Mouse (Mus musculus) liver, embryonic 11.5 days (tissue): ENCODE results near the gene Slc1a2. TPM values are rescaled to one million over a fixed set of nuclear protein-coding genes. Genes with fewer than 3 reads are reported as not detected.

Experiments
- ATAC-seq: fragments of 200-750 bp; cut with Nextera tagmentation; replicated peaks from 2 replicates; pipeline ENCODE4 v1.8.0; 2017; ENCODE audit warnings: moderate number of reproducible peaks, mild to moderate bottlenecking, moderate TSS enrichment, moderate library complexity; ENCODE audit not compliant: low FRiP score
- DNase-seq: peaks from one replicate; pipeline ENCODE4 v3.0.0-alpha.2; 2017; ENCODE audit warnings: low spot score
- H3K27ac ChIP-seq: fragments of 300-500 bp; sonication (generic); 2 replicates; pipeline ENCODE4 v1.5.1; 2014; ENCODE audit warnings: mild to moderate bottlenecking, low read depth, low read length, control low read depth
- H3K27me3 ChIP-seq: fragments of 300-500 bp; sonication (generic); replicated peaks from 2 replicates; pipeline ENCODE4 v1.6.1; 2014; ENCODE audit warnings: low read length, mixed read lengths; ENCODE audit not compliant: control insufficient read depth, insufficient read depth
- H3K36me3 ChIP-seq: fragments of 300-500 bp; sonication (generic); 2 replicates; pipeline ENCODE4 v1.6.1; 2014; ENCODE audit warnings: mild to moderate bottlenecking, low read length, moderate library complexity, mixed read lengths; ENCODE audit not compliant: control insufficient read depth, insufficient read depth
- H3K4me1 ChIP-seq: fragments of 300-500 bp; sonication (generic); replicated peaks from 2 replicates; pipeline ENCODE4 v1.6.1; 2014; ENCODE audit warnings: low read length, mixed read lengths; ENCODE audit not compliant: control insufficient read depth, insufficient read depth
- H3K4me2 ChIP-seq: fragments of 300-500 bp; sonication (generic); 2 replicates; pipeline ENCODE4 v1.6.1; 2014; ENCODE audit warnings: mild to moderate bottlenecking, control low read depth, moderate library complexity
- H3K4me3 ChIP-seq: fragments of 300-500 bp; sonication (generic); 2 replicates; pipeline ENCODE4 v1.5.1; 2014; ENCODE audit warnings: low read depth, low read length, control low read depth
- H3K9ac ChIP-seq: fragments of 300-500 bp; sonication (generic); 2 replicates; pipeline ENCODE4 v1.6.1; 2014; ENCODE audit warnings: low read depth, low read length, control low read depth
- H3K9me3 ChIP-seq: fragments of 300-500 bp; sonication (generic); 2 replicates; pipeline ENCODE4 v1.6.1; 2016; ENCODE audit warnings: low read length, inconsistent platforms, mixed read lengths; ENCODE audit not compliant: control insufficient read depth
- WGBS: fragments of 180-500 bp; shearing (Covaris S2); extraction: QIAGEN DNeasy Blood & Tissue Kit; methylation state at CpG from one replicate; pipeline ENCODE4 v1.1.7; 2014; 5-methylcytosine and 5-hydroxymethylcytosine counted together
- polyA plus RNA-seq: library from polyadenylated mRNA; unstranded; fragments of >200 nt; fragmentation: Nextera tagmentation; extraction: Ambion mirVana; gene quantifications from 2 replicates; pipeline ENCODE4 v1.2.1, GENCODE M21; 2014

Gene Slc1a2
- polyA plus RNA-seq, 1 experiment from 2014 or later, result 0.43 TPM

- WGBS, result 71% methylated on average over 3 of the region's 3 CpGs
- Histone ChIP-seq H3K27ac (no peak overlapping the region), H3K9me3 (no peaks in the 10 kb centered on the region), H3K4me1 (no peaks in the 10 kb centered on the region), H3K36me3 (no peaks in the 10 kb centered on the region), H3K4me2 (no peak overlapping the region), H3K27me3 (no peaks in the 10 kb centered on the region), H3K4me3 (no peak overlapping the region), H3K9ac (no peak overlapping the region)
- no peak for DNase-seq
- no peak for ATAC-seq
Measured at GRCm38 (mm10) chr2:102635523-102636060, 22.9 kb upstream of the Slc1a2 start.

GRCm38 (mm10) chr2:102636116-102636600 lies 22.3 kb upstream of the Slc1a2 start:
- no peak for ATAC-seq
- Histone ChIP-seq H3K9ac (no peak overlapping the region), H3K4me1 (no peaks in the 10 kb centered on the region), H3K4me2 (no peak overlapping the region), H3K4me3 (no peak overlapping the region), H3K36me3 (no peaks in the 10 kb centered on the region), H3K9me3 (no peaks in the 10 kb centered on the region), H3K27me3 (no peaks in the 10 kb centered on the region), H3K27ac (no peak overlapping the region)
- WGBS, result 88% methylated on average over 7 of the region's 7 CpGs
- no peak for DNase-seq

GRCm38 (mm10) chr2:102638140-102638539 lies 20.3 kb upstream of the Slc1a2 start:
- Histone ChIP-seq H3K9me3 (no peaks in the 10 kb centered on the region), H3K9ac (no peak overlapping the region), H3K27ac (no peak overlapping the region), H3K4me1 (no peaks in the 10 kb centered on the region), H3K36me3 (no peaks in the 10 kb centered on the region), H3K27me3 (no peaks in the 10 kb centered on the region), H3K4me3 (no peak overlapping the region), H3K4me2 (no peak overlapping the region)
- no peak for DNase-seq
- 54% methylated on average over 5 of the region's 5 CpGs for WGBS
- ATAC-seq, result no peak

GRCm38 (mm10) chr2:102638690-102639089 lies 19.8 kb upstream of the Slc1a2 start:
- Histone ChIP-seq H3K9ac (no peak overlapping the region), H3K36me3 (no peaks in the 10 kb centered on the region), H3K4me2 (no peak overlapping the region), H3K27me3 (no peaks in the 10 kb centered on the region), H3K4me1 (no peaks in the 10 kb centered on the region), H3K27ac (no peak overlapping the region), H3K9me3 (no peaks in the 10 kb centered on the region), H3K4me3 (no peak overlapping the region)
- DNase-seq (no peak), ATAC-seq (no peak)
- 66% methylated on average over 2 of the region's 2 CpGs for WGBS

GRCm38 (mm10) chr2:102648845-102649500 lies 9.5 kb upstream of the Slc1a2 start:
- no peaks in the 10 kb centered on the region for H3K4me1 ChIP-seq
- DNase-seq (no peak), ATAC-seq (no peak)
- no peak overlapping the region for H3K4me2 ChIP-seq
- no peaks in the 10 kb centered on the region for H3K36me3 ChIP-seq
- H3K4me3 ChIP-seq, result no peak overlapping the region
- no peaks in the 10 kb centered on the region for H3K9me3 ChIP-seq
- 81% methylated on average over 10 of the region's 10 CpGs for WGBS
- H3K27me3 ChIP-seq, result 0 out of 2 replicates have a peak, but pooled peaks cover 2% of the 10 kb centered on the region
- H3K27ac ChIP-seq, result no peak overlapping the region
- H3K9ac ChIP-seq, result no peak overlapping the region

- H3K9ac ChIP-seq, result no peak overlapping the region
Measured at GRCm38 (mm10) chr2:102650322-102650721, 8.1 kb upstream of the Slc1a2 start.

GRCm38 (mm10) chr2:102655966-102656725 lies 2.3 kb upstream of the Slc1a2 start:
- H3K4me1 ChIP-seq, result no peaks in the 10 kb centered on the region
- WGBS, result 58% methylated on average over 8 of the region's 8 CpGs
- no peak for ATAC-seq

More at GRCm38 (mm10) chr2:102650322-102650721, 8.1 kb upstream of the Slc1a2 start:
- H3K27ac ChIP-seq, result no peak overlapping the region
- H3K4me1 ChIP-seq, result no peaks in the 10 kb centered on the region
- no peaks in the 10 kb centered on the region for H3K9me3 ChIP-seq
- H3K4me3 ChIP-seq, result no peak overlapping the region
- 74% methylated on average over 4 of the region's 4 CpGs for WGBS
- 0 out of 2 replicates have a peak, but pooled peaks cover 2% of the 10 kb centered on the region for H3K27me3 ChIP-seq
- ATAC-seq (no peak), DNase-seq (no peak)
- H3K4me2 ChIP-seq, result no peak overlapping the region
- no peaks in the 10 kb centered on the region for H3K36me3 ChIP-seq

GRCm38 (mm10) chr2:102657726-102658125 lies 733 bp upstream of the Slc1a2 start:
- no peak for DNase-seq
- peaks cover 52% of the 10 kb centered on the region for H3K27me3 ChIP-seq

More at GRCm38 (mm10) chr2:102655966-102656725, 2.3 kb upstream of the Slc1a2 start:
- Histone ChIP-seq H3K4me2 (no peak overlapping the region), H3K4me3 (no peak overlapping the region), H3K27me3 (peaks cover 51% of the 10 kb centered on the region), H3K9me3 (no peaks in the 10 kb centered on the region), H3K9ac (no peak overlapping the region), H3K36me3 (no peaks in the 10 kb centered on the region), H3K27ac (no peak overlapping the region)
- no peak for DNase-seq

More at GRCm38 (mm10) chr2:102657726-102658125, 733 bp upstream of the Slc1a2 start:
- no peaks in the 10 kb centered on the region for H3K36me3 ChIP-seq
- H3K4me3 ChIP-seq, result no peak overlapping the region
- ATAC-seq, result no peak
- no peaks in the 10 kb centered on the region for H3K9me3 ChIP-seq
- 16% methylated on average over 7 of the region's 7 CpGs for WGBS
- no peak overlapping the region; the same call in 1 of the 2 replicates for H3K4me2 ChIP-seq
- no peaks in the 10 kb centered on the region; the same call in 1 of the 2 replicates for H3K4me1 ChIP-seq
- no peak overlapping the region for H3K9ac ChIP-seq
- no peak overlapping the region for H3K27ac ChIP-seq
